Mouse (Mus musculus): ENCODE results near the gene Slc12a8. TPM values are rescaled to one million over a fixed set of nuclear protein-coding genes. Genes with fewer than 3 reads are reported as not detected.

The Slc12a8 gene
- polyA plus RNA-seq, 1 experiment from 2014 or later, result 0.32 TPM

GRCm38 (mm10) chr16:33635836-33636595 is 118.9 kb downstream of the Slc12a8 start:
- 75% methylated on average over 12 of the region's 12 CpGs for WGBS
- Histone ChIP-seq H3K4me3 (no peak overlapping the region), H3K9ac (no peak overlapping the region), H3K4me1 (no peaks in the 10 kb centered on the region), H3K27me3 (no peaks in the 10 kb centered on the region), H3K27ac (no peak overlapping the region), H3K9me3 (no peaks in the 10 kb centered on the region), H3K4me2 (no peak overlapping the region), H3K36me3 (no peaks in the 10 kb centered on the region)
- no peak for ATAC-seq (ENCODE audit: insufficient number of reproducible peaks, insufficient read depth, low FRiP score, low TSS enrichment, low read depth)

- H3K4me1 ChIP-seq, result no peaks in the 10 kb centered on the region
- no peak overlapping the region for H3K9ac ChIP-seq
- no peak overlapping the region for H3K4me3 ChIP-seq
- H3K4me2 ChIP-seq, result no peak overlapping the region
- H3K36me3 ChIP-seq, result no peaks in the 10 kb centered on the region
- WGBS, result 30% methylated on average over 3 of the region's 3 CpGs
- H3K9me3 ChIP-seq, result no peaks in the 10 kb centered on the region
- ATAC-seq (ENCODE audit: insufficient number of reproducible peaks, insufficient read depth, low FRiP score, low TSS enrichment, low read depth), result no peak
- no peaks in the 10 kb centered on the region for H3K27me3 ChIP-seq
- no peak overlapping the region for H3K27ac ChIP-seq
These were observed 124.7 kb downstream of the Slc12a8 start for GRCm38 (mm10) chr16:33641779-33642178.

- Histone ChIP-seq H3K4me2 (no peak overlapping the region), H3K27ac (no peak overlapping the region), H3K4me3 (no peak overlapping the region), H3K9ac (no peak overlapping the region), H3K9me3 (0 out of 2 replicates have a peak, but pooled peaks cover 5% of the 10 kb centered on the region), H3K4me1 (no peaks in the 10 kb centered on the region), H3K27me3 (no peaks in the 10 kb centered on the region), H3K36me3 (no peaks in the 10 kb centered on the region)
- 90% methylated on average over 6 of the region's 6 CpGs for WGBS
- ATAC-seq (ENCODE audit: insufficient number of reproducible peaks, insufficient read depth, low FRiP score, low TSS enrichment, low read depth), result no peak
These were observed 136.0 kb downstream of the Slc12a8 start for GRCm38 (mm10) chr16:33653116-33653515.

DNA sequence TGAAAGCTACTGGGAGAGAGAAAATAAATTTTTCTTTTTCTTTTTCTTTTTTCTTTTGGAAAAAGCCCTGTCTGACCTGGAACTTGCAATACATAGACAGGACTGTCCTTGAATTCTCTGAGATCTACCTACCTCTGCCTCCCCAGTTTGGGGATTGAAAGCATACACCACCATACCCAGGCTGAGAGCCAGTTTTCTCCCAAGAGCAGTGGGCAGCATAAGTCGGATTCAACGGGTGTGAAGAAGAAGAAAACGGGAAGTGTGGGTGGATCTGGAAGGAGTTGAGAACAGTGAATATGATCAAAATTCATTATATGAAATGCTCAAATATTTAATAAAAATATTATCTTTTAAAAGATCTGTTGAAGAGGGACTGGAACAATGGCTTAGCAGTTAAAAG is 138.3 kb downstream of the Slc12a8 start:
- no peak for ATAC-seq (ENCODE audit: insufficient number of reproducible peaks, insufficient read depth, low FRiP score, low TSS enrichment, low read depth)
- H3K4me1 ChIP-seq, result no peaks in the 10 kb centered on the region
- WGBS, result 92% methylated on average over 3 of the region's 3 CpGs
- no peak overlapping the region for H3K4me2 ChIP-seq
- no peak overlapping the region for H3K4me3 ChIP-seq
- H3K36me3 ChIP-seq, result no peaks in the 10 kb centered on the region
- 0 out of 2 replicates have a peak, but pooled peaks cover 2% of the 10 kb centered on the region for H3K9me3 ChIP-seq
- H3K27ac ChIP-seq, result no peak overlapping the region
- no peaks in the 10 kb centered on the region for H3K27me3 ChIP-seq
- H3K9ac ChIP-seq, result no peak overlapping the region

GRCm38 (mm10) chr16:33657191-33657590 is 140.1 kb downstream of the Slc12a8 start:
- Histone ChIP-seq H3K9me3 (no peaks in the 10 kb centered on the region), H3K4me3 (no peak overlapping the region), H3K36me3 (no peaks in the 10 kb centered on the region), H3K4me1 (no peaks in the 10 kb centered on the region), H3K27ac (no peak overlapping the region), H3K4me2 (no peak overlapping the region), H3K9ac (no peak overlapping the region), H3K27me3 (no peaks in the 10 kb centered on the region)
- ATAC-seq (ENCODE audit: insufficient number of reproducible peaks, insufficient read depth, low FRiP score, low TSS enrichment, low read depth), result no peak
- 84% methylated on average over 3 of the region's 3 CpGs for WGBS

GRCm38 (mm10) chr16:33658121-33658520 is 141.0 kb downstream of the Slc12a8 start:
- Histone ChIP-seq H3K4me1 (no peaks in the 10 kb centered on the region), H3K4me3 (no peak overlapping the region), H3K36me3 (no peaks in the 10 kb centered on the region), H3K9ac (no peak overlapping the region), H3K9me3 (no peaks in the 10 kb centered on the region), H3K27ac (no peak overlapping the region), H3K4me2 (no peak overlapping the region), H3K27me3 (no peaks in the 10 kb centered on the region)
- 97% methylated on average over 3 of the region's 3 CpGs for WGBS
- no peak for ATAC-seq (ENCODE audit: insufficient number of reproducible peaks, insufficient read depth, low FRiP score, low TSS enrichment, low read depth)

GRCm38 (mm10) chr16:33659521-33659920 is 142.4 kb downstream of the Slc12a8 start:
- no peak overlapping the region for H3K4me3 ChIP-seq
- no peaks in the 10 kb centered on the region for H3K27me3 ChIP-seq
- H3K4me2 ChIP-seq, result no peak overlapping the region
- H3K9me3 ChIP-seq, result no peaks in the 10 kb centered on the region
- no peak overlapping the region for H3K27ac ChIP-seq
- WGBS, result 91% methylated on average over 5 of the region's 5 CpGs
- H3K4me1 ChIP-seq, result no peaks in the 10 kb centered on the region
- H3K9ac ChIP-seq, result no peak overlapping the region
- no peak for ATAC-seq (ENCODE audit: insufficient number of reproducible peaks, insufficient read depth, low FRiP score, low TSS enrichment, low read depth)
- no peaks in the 10 kb centered on the region for H3K36me3 ChIP-seq

GRCm38 (mm10) chr16:33660125-33660524 is 143.0 kb downstream of the Slc12a8 start:
- no peak overlapping the region for H3K9ac ChIP-seq
- H3K4me1 ChIP-seq, result no peaks in the 10 kb centered on the region
- no peak overlapping the region for H3K27ac ChIP-seq
- no peak for ATAC-seq (ENCODE audit: insufficient number of reproducible peaks, insufficient read depth, low FRiP score, low TSS enrichment, low read depth)
- no peak overlapping the region for H3K4me2 ChIP-seq
- no peaks in the 10 kb centered on the region for H3K27me3 ChIP-seq
- WGBS, result 52% methylated on average over 5 of the region's 5 CpGs
- H3K4me3 ChIP-seq, result no peak overlapping the region
- H3K9me3 ChIP-seq, result no peaks in the 10 kb centered on the region
- no peaks in the 10 kb centered on the region for H3K36me3 ChIP-seq

DNA sequence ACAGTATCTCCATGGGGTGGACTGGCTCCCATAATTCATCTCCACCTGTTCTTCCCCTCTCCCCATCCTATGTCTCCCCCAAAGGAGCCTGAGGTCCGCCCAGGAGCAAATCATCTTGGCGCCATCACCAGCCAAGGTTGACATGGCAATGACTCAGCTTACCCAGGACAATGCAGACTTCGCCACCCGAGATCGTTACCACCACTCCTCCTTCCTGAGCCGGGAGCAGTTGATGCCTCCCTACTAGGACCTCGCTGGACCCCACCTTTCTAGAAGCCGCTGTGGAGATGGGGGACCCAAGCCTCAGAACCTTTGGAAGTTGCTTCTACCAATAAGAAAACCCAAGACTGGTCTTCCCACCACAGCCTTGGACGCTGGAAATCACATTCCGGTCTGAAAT is 145.7 kb downstream of the Slc12a8 start:
- no peaks in the 10 kb centered on the region for H3K9me3 ChIP-seq
- no peaks in the 10 kb centered on the region for H3K36me3 ChIP-seq
- no peak overlapping the region for H3K27ac ChIP-seq
- H3K4me1 ChIP-seq, result no peaks in the 10 kb centered on the region
- no peak overlapping the region for H3K9ac ChIP-seq
- H3K4me3 ChIP-seq, result no peak overlapping the region
- no peak for ATAC-seq (ENCODE audit: insufficient number of reproducible peaks, insufficient read depth, low FRiP score, low TSS enrichment, low read depth)
- no peak overlapping the region for H3K4me2 ChIP-seq
- WGBS, result 96% methylated on average over 10 of the region's 10 CpGs
- no peaks in the 10 kb centered on the region for H3K27me3 ChIP-seq

DNA sequence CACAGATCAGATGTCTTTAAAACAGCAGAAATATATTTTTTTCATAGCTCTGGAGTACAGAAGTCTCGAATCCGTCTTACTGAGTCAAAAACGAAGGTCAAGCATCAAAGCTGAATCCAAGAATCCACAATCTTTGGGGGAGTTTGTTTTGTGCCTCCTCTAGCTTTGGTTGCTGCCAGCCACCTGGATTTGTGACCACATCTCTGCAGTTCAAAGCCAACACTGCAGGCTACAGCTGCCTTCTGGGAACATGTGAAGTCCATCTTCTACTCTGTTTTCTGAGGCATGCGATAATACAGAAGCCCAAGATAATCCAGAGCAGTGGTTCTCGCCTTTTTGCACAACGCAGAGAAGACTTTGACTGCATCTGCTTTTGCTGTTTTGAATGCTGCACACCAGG is 149.1 kb downstream of the Slc12a8 start:
- no peak for ATAC-seq (ENCODE audit: insufficient number of reproducible peaks, insufficient read depth, low FRiP score, low TSS enrichment, low read depth)
- Histone ChIP-seq H3K27me3 (no peaks in the 10 kb centered on the region), H3K4me2 (no peak overlapping the region), H3K9me3 (no peaks in the 10 kb centered on the region), H3K4me1 (no peaks in the 10 kb centered on the region), H3K9ac (no peak overlapping the region), H3K27ac (no peak overlapping the region), H3K36me3 (no peaks in the 10 kb centered on the region), H3K4me3 (no peak overlapping the region)
- WGBS, result 74% methylated on average over 6 of the region's 6 CpGs

- H3K27ac ChIP-seq, result no peak overlapping the region
- H3K36me3 ChIP-seq, result no peaks in the 10 kb centered on the region
- ATAC-seq (ENCODE audit: insufficient number of reproducible peaks, insufficient read depth, low FRiP score, low TSS enrichment, low read depth), result no peak
- H3K4me3 ChIP-seq, result no peak overlapping the region
- H3K27me3 ChIP-seq, result no peaks in the 10 kb centered on the region
- H3K4me2 ChIP-seq, result no peak overlapping the region
- H3K4me1 ChIP-seq, result no peaks in the 10 kb centered on the region
- H3K9ac ChIP-seq, result no peak overlapping the region
- WGBS, result 80% methylated on average over 4 of the region's 4 CpGs
- no peaks in the 10 kb centered on the region for H3K9me3 ChIP-seq
These were observed 149.9 kb downstream of the Slc12a8 start for GRCm38 (mm10) chr16:33666985-33667538.

- H3K9me3 ChIP-seq, result no peaks in the 10 kb centered on the region
- H3K4me3 ChIP-seq, result no peak overlapping the region
- H3K36me3 ChIP-seq, result no peaks in the 10 kb centered on the region
- no peak overlapping the region for H3K4me2 ChIP-seq
- no peaks in the 10 kb centered on the region for H3K27me3 ChIP-seq
- no peak overlapping the region for H3K9ac ChIP-seq
- no peak for ATAC-seq (ENCODE audit: insufficient number of reproducible peaks, insufficient read depth, low FRiP score, low TSS enrichment, low read depth)
- H3K4me1 ChIP-seq, result no peaks in the 10 kb centered on the region
- 90% methylated on average over 2 of the region's 2 CpGs for WGBS
- no peak overlapping the region for H3K27ac ChIP-seq
These were observed 151.3 kb downstream of the Slc12a8 start for GRCm38 (mm10) chr16:33668448-33668847.

All from embryonic facial prominence, embryonic 13.5 days (tissue).